Mouse (Mus musculus) heart, embryonic 10.5 days (tissue): ENCODE measurements around the gene Hoxa5. TPM values are rescaled to one million over a fixed set of nuclear protein-coding genes. Genes with fewer than 3 reads are reported as not detected.
A peak's percentile ranks its signal among the peaks of the same experiment; 100 is the strongest.

ENCODE experiments used
- DNase-seq: peaks from one replicate; pipeline ENCODE4 v3.0.0-alpha.2; 2017; ENCODE audit warnings: low spot score
- H3K27ac ChIP-seq: fragments of 300-500 bp; sonication (generic); 2 replicates; pipeline ENCODE4 v1.5.1; 2016; ENCODE audit warnings: mild to moderate bottlenecking
- H3K27me3 ChIP-seq: fragments of 300-500 bp; sonication (generic); 2 replicates; pipeline ENCODE4 v1.6.1; 2016; ENCODE audit warnings: mild to moderate bottlenecking; ENCODE audit not compliant: poor library complexity, insufficient read depth, severe bottlenecking
- H3K36me3 ChIP-seq: fragments of 300-500 bp; sonication (generic); 2 replicates; pipeline ENCODE4 v1.6.1; 2016; ENCODE audit warnings: mild to moderate bottlenecking, moderate library complexity
- H3K4me1 ChIP-seq: fragments of 300-500 bp; sonication (generic); 2 replicates; pipeline ENCODE4 v1.6.1; 2016; ENCODE audit warnings: mild to moderate bottlenecking
- H3K4me3 ChIP-seq: fragments of 300-500 bp; sonication (generic); 2 replicates; pipeline ENCODE4 v1.5.1; 2016; ENCODE audit warnings: mild to moderate bottlenecking, moderate library complexity
- H3K9me3 ChIP-seq: fragments of 300-500 bp; sonication (generic); 2 replicates; pipeline ENCODE4 v1.6.1; 2016; ENCODE audit warnings: mild to moderate bottlenecking, moderate library complexity
- WGBS: fragments of 180-500 bp; shearing (Covaris S2); methylation state at CpG from one replicate; pipeline ENCODE4 v1.1.7; 2016; 5-methylcytosine and 5-hydroxymethylcytosine counted together
- polyA plus RNA-seq: library from polyadenylated mRNA; unstranded; fragments of >200 nt; fragmentation: Nextera tagmentation; extraction: Ambion mirVana; gene quantifications from 2 replicates; pipeline ENCODE4 v1.2.1, GENCODE M21; 2016

Hoxa5 gene
- polyA plus RNA-seq, 1 experiment from 2014 or later: 6.0 TPM

DNA sequence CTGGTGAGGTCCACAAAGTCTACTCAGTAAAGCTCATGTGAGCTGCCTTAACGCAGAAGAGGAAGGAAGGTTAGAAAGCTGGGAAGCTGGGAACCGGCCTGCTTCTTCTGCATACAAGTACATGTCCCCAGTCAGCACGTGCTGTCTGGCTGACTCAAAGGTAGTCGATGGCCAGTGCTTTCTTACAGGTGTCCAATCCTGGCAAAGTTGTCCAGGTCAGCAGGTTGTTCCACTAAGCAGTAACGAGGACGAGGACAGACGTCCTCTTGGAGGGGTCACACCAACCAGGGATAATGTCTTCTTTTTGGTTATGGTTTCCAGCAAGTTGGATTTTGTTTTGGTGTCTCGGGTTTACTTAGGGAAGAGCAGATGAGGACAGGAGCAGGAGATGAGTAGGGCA lies 14.5 kb downstream of the Hoxa5 start:
- no peaks in the 10 kb centered on the region for H3K36me3 ChIP-seq
- peak overlapping the region; percentile 61; the same call in 1 of the 2 replicates for H3K4me3 ChIP-seq
- H3K27ac ChIP-seq: 0 out of 2 replicates have a peak overlapping the region, but pooled peaks have one; percentile 83
- DNase-seq: no peak
- H3K4me1 ChIP-seq: peaks cover 15% of the 10 kb centered on the region
- H3K9me3 ChIP-seq: no peaks in the 10 kb centered on the region
- peaks cover 100% of the 10 kb centered on the region for H3K27me3 ChIP-seq
- WGBS: 5% methylated on average over 8 of the region's 8 CpGs

DNA sequence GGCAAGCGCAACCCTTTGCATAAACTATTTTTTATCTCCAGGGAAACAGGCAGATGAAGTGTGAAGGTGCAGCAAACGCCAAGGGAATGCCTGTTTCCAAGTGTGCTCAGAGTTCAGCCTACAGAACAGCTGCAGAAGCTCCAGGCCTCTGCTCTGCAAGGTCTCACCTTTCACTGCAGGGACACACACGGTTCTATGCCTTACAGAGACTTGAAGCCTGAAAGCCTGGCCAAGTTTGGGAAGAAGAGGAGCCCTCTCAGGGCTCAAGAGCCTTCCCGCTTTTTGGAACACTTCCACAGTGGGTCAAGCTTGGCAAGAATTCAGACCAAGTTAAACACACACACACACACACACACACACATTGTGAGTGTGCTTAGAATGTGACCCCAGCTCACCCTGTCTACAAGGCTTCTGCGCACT lies 15.2 kb downstream of the Hoxa5 start:
- 9% methylated on average over 5 of the region's 5 CpGs for WGBS

GRCm38 (mm10) chr6:52186500-52186899 lies 17.9 kb downstream of the Hoxa5 start:
- H3K4me1 ChIP-seq: peaks cover 11% of the 10 kb centered on the region
- no peak overlapping the region for H3K27ac ChIP-seq
- no peaks in the 10 kb centered on the region for H3K36me3 ChIP-seq
- H3K9me3 ChIP-seq: no peaks in the 10 kb centered on the region
- no peak overlapping the region for H3K4me3 ChIP-seq
- H3K27me3 ChIP-seq: peaks cover 100% of the 10 kb centered on the region
- DNase-seq: no peak
- 5% methylated on average over 1 of the region's 1 CpGs for WGBS

More for the DNA sequence above, 15.2 kb downstream of the Hoxa5 start:
- Histone ChIP-seq H3K27ac (no peak overlapping the region), H3K4me3 (no peak overlapping the region), H3K27me3 (peaks cover 100% of the 10 kb centered on the region), H3K9me3 (no peaks in the 10 kb centered on the region), H3K4me1 (peaks cover 19% of the 10 kb centered on the region), H3K36me3 (no peaks in the 10 kb centered on the region)
- no peak for DNase-seq

DNA sequence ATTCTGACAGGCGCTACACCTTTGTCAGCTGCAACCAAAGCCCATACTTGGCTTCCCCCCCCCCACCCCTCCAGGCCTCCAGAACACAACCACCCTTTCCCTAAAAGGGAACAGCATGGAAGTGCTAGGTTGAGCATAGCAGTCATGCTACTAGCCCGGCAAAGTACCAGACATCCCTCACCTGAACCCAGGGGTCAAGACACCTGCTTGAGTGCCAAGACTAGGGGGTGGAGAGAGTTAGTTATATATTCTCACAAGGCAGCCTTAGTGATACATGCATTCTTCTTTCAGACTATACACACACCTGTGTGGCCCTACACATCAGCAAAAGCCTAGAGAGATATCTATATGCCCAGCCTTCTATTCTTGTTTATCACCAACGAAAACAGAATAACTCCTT lies 18.6 kb downstream of the Hoxa5 start:
- H3K4me1 ChIP-seq: peaks cover 4% of the 10 kb centered on the region; the same call in 1 of the 2 replicates
- no peaks in the 10 kb centered on the region for H3K9me3 ChIP-seq
- peaks cover 100% of the 10 kb centered on the region for H3K27me3 ChIP-seq
- 12% methylated on average over 3 of the region's 3 CpGs for WGBS
- H3K27ac ChIP-seq: no peak overlapping the region
- no peak for DNase-seq
- H3K36me3 ChIP-seq: no peaks in the 10 kb centered on the region
- H3K4me3 ChIP-seq: no peak overlapping the region

DNA sequence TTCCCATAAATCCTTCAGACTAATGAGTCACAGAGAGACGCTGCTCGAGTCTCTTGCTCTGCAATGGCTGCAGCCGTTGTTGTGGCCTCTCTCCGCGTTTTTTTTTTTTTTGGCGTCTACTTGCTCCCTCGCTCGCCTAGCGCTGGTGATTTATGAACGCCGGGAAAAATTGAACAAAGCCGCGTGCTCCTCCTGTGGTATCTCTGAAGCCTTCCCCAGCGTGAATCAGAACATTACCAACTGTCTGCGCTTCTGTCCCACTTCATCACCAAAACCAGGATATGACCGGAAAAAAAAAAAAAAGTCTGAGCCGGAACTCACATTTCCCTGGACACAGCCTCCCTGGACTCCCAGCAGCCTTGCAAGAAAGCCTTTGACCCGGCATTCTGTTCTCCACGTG lies 19.2 kb downstream of the Hoxa5 start:
- Histone ChIP-seq H3K4me1 (peaks cover 4% of the 10 kb centered on the region; the same call in 1 of the 2 replicates), H3K9me3 (no peaks in the 10 kb centered on the region), H3K36me3 (no peaks in the 10 kb centered on the region), H3K27ac (no peak overlapping the region), H3K4me3 (peak overlapping the region; percentile 15; the same call in 1 of the 2 replicates), H3K27me3 (peaks cover 100% of the 10 kb centered on the region)
- 2% methylated on average over 19 of the region's 19 CpGs for WGBS
- no peak for DNase-seq

- 6% methylated on average over 6 of the region's 6 CpGs for WGBS
- DNase-seq: no peak
- H3K4me1 ChIP-seq: peaks cover 4% of the 10 kb centered on the region; the same call in 1 of the 2 replicates
- no peak overlapping the region for H3K27ac ChIP-seq
- H3K36me3 ChIP-seq: no peaks in the 10 kb centered on the region
- H3K4me3 ChIP-seq: no peak overlapping the region
- H3K27me3 ChIP-seq: peaks cover 100% of the 10 kb centered on the region
- H3K9me3 ChIP-seq: no peaks in the 10 kb centered on the region
Measured at GRCm38 (mm10) chr6:52184668-52185067, 19.7 kb downstream of the Hoxa5 start.

GRCm38 (mm10) chr6:52183311-52184080 lies 20.9 kb downstream of the Hoxa5 start:
- no peak for DNase-seq
- H3K27me3 ChIP-seq: peaks cover 100% of the 10 kb centered on the region
- 15% methylated on average over 10 of the region's 10 CpGs for WGBS
- H3K27ac ChIP-seq: peak overlapping the region; percentile 12; the same call in 1 of the 2 replicates
- H3K36me3 ChIP-seq: no peaks in the 10 kb centered on the region
- peaks cover 4% of the 10 kb centered on the region; the same call in 1 of the 2 replicates for H3K4me1 ChIP-seq
- H3K4me3 ChIP-seq: no peak overlapping the region
- no peaks in the 10 kb centered on the region for H3K9me3 ChIP-seq

DNA sequence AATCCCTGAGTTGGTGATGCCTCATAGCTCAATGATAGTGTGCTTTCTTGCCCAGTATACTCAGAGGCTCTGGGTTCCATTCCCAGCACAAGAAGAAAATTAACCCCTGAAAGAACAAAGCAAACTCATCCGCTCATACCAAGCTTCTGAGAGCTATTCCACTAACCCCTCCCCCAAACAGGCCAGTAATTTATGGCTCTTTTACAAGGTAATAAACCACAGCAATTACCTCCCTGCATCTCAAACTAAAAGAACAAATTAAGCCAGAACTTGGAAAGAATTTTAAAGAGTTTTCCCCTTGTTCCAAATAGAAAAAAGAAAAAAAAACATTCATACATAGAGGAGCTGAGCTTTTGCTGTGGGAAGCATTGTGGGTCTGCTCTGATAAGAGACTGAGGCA lies 21.6 kb downstream of the Hoxa5 start:
- Histone ChIP-seq H3K4me3 (no peak overlapping the region), H3K4me1 (peaks cover 4% of the 10 kb centered on the region; the same call in 1 of the 2 replicates), H3K27me3 (peaks cover 100% of the 10 kb centered on the region), H3K27ac (no peak overlapping the region), H3K36me3 (no peaks in the 10 kb centered on the region), H3K9me3 (no peaks in the 10 kb centered on the region)
- DNase-seq: no peak
- 15% methylated on average over 1 of the region's 1 CpGs for WGBS

GRCm38 (mm10) chr6:52182030-52182429 lies 22.4 kb downstream of the Hoxa5 start:
- H3K9me3 ChIP-seq: no peaks in the 10 kb centered on the region
- no peak for DNase-seq
- WGBS: 31% methylated on average over 2 of the region's 2 CpGs
- no peak overlapping the region for H3K27ac ChIP-seq
- no peaks in the 10 kb centered on the region for H3K36me3 ChIP-seq
- H3K4me1 ChIP-seq: peaks cover 8% of the 10 kb centered on the region; the same call in 1 of the 2 replicates
- H3K4me3 ChIP-seq: no peak overlapping the region
- H3K27me3 ChIP-seq: peaks cover 100% of the 10 kb centered on the region

DNA sequence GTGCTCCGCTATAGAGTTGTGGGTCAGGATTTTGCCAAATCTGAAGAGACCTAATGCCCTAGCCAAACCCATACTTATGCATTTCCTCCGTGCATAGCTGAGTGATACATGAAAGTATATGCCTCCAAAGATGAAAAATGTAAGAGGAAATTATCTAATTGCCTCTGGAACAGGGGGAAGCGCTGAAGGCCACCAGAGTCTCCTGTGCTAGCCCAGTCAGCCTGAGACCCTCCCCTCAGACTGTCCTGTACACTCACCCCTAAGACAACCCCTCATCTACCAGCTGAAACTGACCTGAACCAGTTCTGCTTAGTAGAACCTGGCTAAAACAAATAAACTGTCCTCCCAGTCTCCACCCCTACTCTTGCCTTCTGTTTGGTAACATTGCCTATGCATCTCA lies 23.7 kb downstream of the Hoxa5 start:
- Histone ChIP-seq H3K4me3 (0 out of 2 replicates have a peak overlapping the region, but pooled peaks have one; percentile 62), H3K27me3 (peaks cover 100% of the 10 kb centered on the region), H3K27ac (peak overlapping the region; percentile 59; the same call in 1 of the 2 replicates), H3K4me1 (peaks cover 10% of the 10 kb centered on the region), H3K36me3 (no peaks in the 10 kb centered on the region), H3K9me3 (no peaks in the 10 kb centered on the region)
- DNase-seq: no peak
- WGBS: 15% methylated on average over 3 of the region's 3 CpGs

- H3K4me3 ChIP-seq: peak overlapping the region; percentile 62; the same call in 1 of the 2 replicates
- peaks cover 15% of the 10 kb centered on the region for H3K4me1 ChIP-seq
- H3K36me3 ChIP-seq: no peaks in the 10 kb centered on the region
- peak overlapping the region; percentile 59 for H3K27ac ChIP-seq
- WGBS: 4% methylated on average over 11 of the region's 11 CpGs
- H3K27me3 ChIP-seq: peaks cover 100% of the 10 kb centered on the region
- no peaks in the 10 kb centered on the region for H3K9me3 ChIP-seq
- DNase-seq: no peak
Measured at GRCm38 (mm10) chr6:52180213-52180710, 24.1 kb downstream of the Hoxa5 start.

- Histone ChIP-seq H3K4me1 (peaks cover 17% of the 10 kb centered on the region), H3K9me3 (no peaks in the 10 kb centered on the region), H3K36me3 (no peaks in the 10 kb centered on the region), H3K27ac (peak overlapping the region; percentile 59), H3K4me3 (peak overlapping the region; percentile 62), H3K27me3 (peaks cover 100% of the 10 kb centered on the region)
- DNase-seq: no peak
- WGBS: under 1% methylated on average over 10 of the region's 10 CpGs
Measured at GRCm38 (mm10) chr6:52179690-52180089, 24.7 kb downstream of the Hoxa5 start.

DNA sequence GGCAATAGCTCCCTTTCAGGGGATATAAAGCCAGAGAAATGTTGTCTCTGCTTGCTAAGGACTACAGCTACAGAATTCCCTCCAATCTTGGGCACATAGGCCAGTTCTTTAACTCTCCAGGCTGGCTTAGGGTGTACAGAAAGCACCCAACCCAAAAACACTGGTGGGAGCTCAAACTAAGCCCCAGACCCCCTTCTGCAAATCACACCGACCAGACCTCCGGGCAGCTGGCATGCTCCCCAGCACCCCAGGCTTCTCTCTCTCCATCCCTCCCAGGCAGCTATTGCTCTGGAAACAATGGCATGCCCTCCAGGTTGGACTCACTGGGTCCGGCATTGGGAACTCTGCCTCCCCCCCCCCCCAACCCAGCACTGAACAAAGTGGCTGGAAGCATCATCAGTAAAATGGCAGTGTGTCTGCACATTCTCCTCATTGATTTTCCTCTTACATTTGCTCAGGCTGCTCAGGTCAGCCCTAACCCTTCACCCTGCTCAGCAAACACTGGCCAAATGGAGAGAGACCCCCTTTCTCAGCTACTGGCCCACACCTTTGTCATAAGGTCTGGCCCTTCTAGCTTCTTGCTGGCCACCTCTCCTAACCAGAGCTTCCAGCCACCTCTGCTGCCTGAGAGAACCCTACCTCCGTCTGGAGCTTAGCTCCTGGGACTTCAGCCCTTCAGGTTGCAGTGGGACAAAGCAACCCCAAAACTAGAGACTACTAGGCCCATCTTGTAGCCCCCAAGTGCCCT lies 25.3 kb downstream of the Hoxa5 start:
- WGBS: 2% methylated on average over 4 of the region's 4 CpGs
- Histone ChIP-seq H3K27ac (peak overlapping the region; percentile 59), H3K27me3 (peaks cover 100% of the 10 kb centered on the region), H3K4me3 (peak overlapping the region; percentile 62), H3K4me1 (peaks cover 13% of the 10 kb centered on the region), H3K9me3 (no peaks in the 10 kb centered on the region), H3K36me3 (no peaks in the 10 kb centered on the region)
- no peak for DNase-seq
